ENCODE assay signal across 32 mouse cellular contexts in the genomic region with DNA sequence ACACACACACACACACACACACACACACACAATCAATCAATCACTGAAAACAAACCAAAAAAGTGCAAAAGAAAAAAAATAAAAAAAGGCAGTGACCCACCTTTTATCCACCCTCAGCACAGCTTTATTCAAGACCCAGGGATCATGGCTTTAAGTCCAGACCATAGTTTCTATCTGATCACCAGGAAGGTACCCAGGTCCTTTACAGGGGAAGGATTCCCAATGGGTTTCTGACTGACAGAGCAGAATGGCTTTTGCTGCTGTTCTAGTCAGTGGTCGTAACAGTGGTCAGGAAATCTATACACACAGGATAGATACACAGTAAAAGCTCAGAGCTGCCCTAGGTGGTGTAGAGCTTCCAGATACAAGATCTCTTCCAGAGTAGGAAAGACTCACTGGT. TPM values are rescaled to one million over a fixed set of nuclear protein-coding genes. Genes with fewer than 3 reads are reported as not detected.
DNase-seq lines count a peak whose midpoint lies in the region; ATAC-seq lines count a peak whose summit lies in the region.
"Had no signal": no experiment of that assay in that cellular context is flagged by ENCODE, and none has a peak within 500 bp of the region (broad histone marks: within the 10 kb centered on the region; RNA-seq: fewer than 3 reads in every experiment).

No protein-coding gene starts in this region.

- 8% methylated on average over 1 of the region's 1 CpGs for WGBS in kidney, embryonic 14.5 days
- 14% methylated on average over 1 of the region's 1 CpGs for WGBS in neural tube, embryonic 13.5 days
- WGBS in neural tube, embryonic 15.5 days = 11% methylated on average over 1 of the region's 1 CpGs
- 13% methylated on average over 1 of the region's 1 CpGs for WGBS in limb, embryonic 12.5 days

- H3K4me3 ChIP-seq in kidney, embryonic 14.5 days (ENCODE audit: low read length) = no peak overlapping the region
- H3K4me3 ChIP-seq in neural tube, embryonic 13.5 days = no peak overlapping the region
- no peak overlapping the region for H3K4me3 ChIP-seq in neural tube, embryonic 15.5 days (replicated peaks)
- no peak overlapping the region for H3K4me3 ChIP-seq in limb, embryonic 12.5 days (replicated peaks)
- H3K4me3 ChIP-seq: forebrain, embryonic 13.5 days; limb, embryonic 15.5 days; liver, embryonic 13.5 days; megakaryocyte, embryonic 14.5 days; midbrain, embryonic 13.5 days had no signal

- no peak for DNase-seq in kidney, postnatal 25 days
- DNase-seq in embryo, embryonic 11 days = peak; percentile 36
- DNase-seq in heart, adult 8-10 months (ENCODE audit: low spot score) = no peak
- DNase-seq: adrenal gland, adult 8-10 months; B cell, adult 2 months; cerebellum, adult 8-10 months; cerebellum, postnatal 25 days; gastrocnemius, postnatal 25 days; heart, adult 11 months; heart, postnatal 36 days; kidney, postnatal 14 days; liver, embryonic 13.5 days; lung, adult 18-20 months; lung, postnatal 4 days had no signal

- H3K36me3 ChIP-seq in kidney, embryonic 14.5 days (ENCODE audit: control insufficient read depth, insufficient read depth, low read length) = no peaks in the 10 kb centered on the region
- H3K36me3 ChIP-seq in neural tube, embryonic 13.5 days = no peaks in the 10 kb centered on the region
- no peaks in the 10 kb centered on the region for H3K36me3 ChIP-seq in neural tube, embryonic 15.5 days
- H3K36me3 ChIP-seq in limb, embryonic 12.5 days = no peaks in the 10 kb centered on the region
- H3K36me3 ChIP-seq: limb, embryonic 15.5 days; liver, embryonic 13.5 days; midbrain, embryonic 13.5 days had no signal

- ATAC-seq in kidney, embryonic 14.5 days (ENCODE audit: low FRiP score, low TSS enrichment) = no peak
- no peak for ATAC-seq in neural tube, embryonic 13.5 days (ENCODE audit: low read depth)
- no peak for ATAC-seq in neural tube, embryonic 15.5 days (ENCODE audit: low FRiP score)
- no peak for ATAC-seq in limb, embryonic 12.5 days (ENCODE audit: insufficient number of reproducible peaks, insufficient read depth, low FRiP score, low TSS enrichment, low read depth)
- no peak for ATAC-seq in activated CD4-positive, CD25-positive, alpha-beta regulatory T cell, adult 4 months
- ATAC-seq: forebrain, embryonic 13.5 days; lung, postnatal 0 days; midbrain, embryonic 13.5 days had no signal

- peaks cover 36% of the 10 kb centered on the region for H3K4me1 ChIP-seq in kidney, embryonic 14.5 days (ENCODE audit: control insufficient read depth, insufficient read depth, low read length)
- H3K4me1 ChIP-seq in neural tube, embryonic 13.5 days (replicated peaks) = peaks cover 24% of the 10 kb centered on the region
- peaks cover 15% of the 10 kb centered on the region for H3K4me1 ChIP-seq in neural tube, embryonic 15.5 days
- H3K4me1 ChIP-seq in limb, embryonic 12.5 days (replicated peaks) = peaks cover 25% of the 10 kb centered on the region
- H3K4me1 ChIP-seq: forebrain, embryonic 13.5 days; midbrain, embryonic 13.5 days had no signal

- H3K9me3 ChIP-seq in kidney, embryonic 14.5 days (ENCODE audit: control insufficient read depth, low read length) = no peaks in the 10 kb centered on the region
- H3K9me3 ChIP-seq in neural tube, embryonic 13.5 days = no peaks in the 10 kb centered on the region
- H3K9me3 ChIP-seq in neural tube, embryonic 15.5 days (replicated peaks) = no peaks in the 10 kb centered on the region
- H3K9me3 ChIP-seq in limb, embryonic 12.5 days = no peaks in the 10 kb centered on the region
- H3K9me3 ChIP-seq: forebrain, embryonic 13.5 days; limb, embryonic 15.5 days; liver, embryonic 13.5 days; megakaryocyte, embryonic 14.5 days; midbrain, embryonic 13.5 days had no signal

- H3K4me2 ChIP-seq in kidney, embryonic 14.5 days (replicated peaks; ENCODE audit: low read depth, low read length) = no peak overlapping the region
- H3K4me2 ChIP-seq in neural tube, embryonic 13.5 days = no peak overlapping the region
- H3K4me2 ChIP-seq in neural tube, embryonic 15.5 days = no peak overlapping the region
- H3K4me2 ChIP-seq in limb, embryonic 12.5 days = no peak overlapping the region
- H3K4me2 ChIP-seq: forebrain, embryonic 13.5 days; heart, embryonic 11.5 days; hindbrain, embryonic 14.5 days; limb, embryonic 15.5 days; liver, embryonic 13.5 days; midbrain, embryonic 13.5 days had no signal

- H3K9ac ChIP-seq in kidney, embryonic 14.5 days (ENCODE audit: low read depth, low read length) = no peak overlapping the region
- H3K9ac ChIP-seq in neural tube, embryonic 13.5 days = no peak overlapping the region
- no peak overlapping the region for H3K9ac ChIP-seq in neural tube, embryonic 15.5 days (replicated peaks)
- no peak overlapping the region for H3K9ac ChIP-seq in limb, embryonic 12.5 days (replicated peaks)
- H3K9ac ChIP-seq: forebrain, embryonic 13.5 days; hindbrain, embryonic 14.5 days; limb, embryonic 15.5 days; midbrain, embryonic 13.5 days had no signal

- peak overlapping the region; percentile 89 for H3K27ac ChIP-seq in kidney, embryonic 14.5 days (ENCODE audit: low read depth, low read length)
- H3K27ac ChIP-seq in neural tube, embryonic 13.5 days (replicated peaks) = peak overlapping the region; percentile 39
- no peak overlapping the region for H3K27ac ChIP-seq in neural tube, embryonic 15.5 days (replicated peaks)
- H3K27ac ChIP-seq in limb, embryonic 12.5 days = peak overlapping the region; percentile 59; the same call in 1 of the 2 replicates
- H3K27ac ChIP-seq: forebrain, embryonic 13.5 days; hindbrain, embryonic 14.5 days; limb, embryonic 15.5 days; liver, embryonic 13.5 days; midbrain, embryonic 13.5 days had no signal

- H3K27me3 ChIP-seq in kidney, embryonic 14.5 days (ENCODE audit: control insufficient read depth, insufficient read depth, low read length) = no peaks in the 10 kb centered on the region
- H3K27me3 ChIP-seq in neural tube, embryonic 13.5 days = no peaks in the 10 kb centered on the region
- H3K27me3 ChIP-seq in neural tube, embryonic 15.5 days (replicated peaks) = no peaks in the 10 kb centered on the region
- H3K27me3 ChIP-seq in limb, embryonic 12.5 days = no peaks in the 10 kb centered on the region
- H3K27me3 ChIP-seq: limb, embryonic 15.5 days; liver, embryonic 13.5 days; midbrain, embryonic 13.5 days had no signal

RNA-seq across cellular contexts. Expression of gene Abhd16b, which starts 7.3 kb away (rescaled TPM):
- polyA plus RNA-seq in kidney, embryonic 14.5 days (2014; fragmentation: Nextera tagmentation; extraction: Ambion mirVana) = 0.14 and 0.19 TPM in 2 replicates
- polyA plus RNA-seq in neural tube, embryonic 13.5 days (2015; fragmentation: Nextera tagmentation; extraction: Ambion mirVana) = 0.11 TPM in 1 of 2 replicates, not detected in the other
- 0.12 and 0.13 TPM in 2 replicates for polyA plus RNA-seq in neural tube, embryonic 15.5 days (2015; fragmentation: Nextera tagmentation; extraction: Ambion mirVana)
- polyA plus RNA-seq in limb, embryonic 12.5 days (2016; fragmentation: Nextera tagmentation; extraction: Ambion mirVana) = not detected in 2 replicates
- not detected for polyA plus RNA-seq in activated CD4-positive, CD25-positive, alpha-beta regulatory T cell, adult 4 months (2017; shearing (Covaris generic))
- not detected for total RNA-seq in heart, adult 8-10 months (2022)
- total RNA-seq: adrenal gland, adult 8-10 months; adrenal gland, postnatal 4 days; gastrocnemius, postnatal 25 days; heart, postnatal 36 days; layer of hippocampus, adult 18-20 months; layer of hippocampus, postnatal 14 days; left cerebral cortex, adult 8-10 months; left cerebral cortex, postnatal 36 days had no signal
- polyA plus RNA-seq: forebrain, embryonic 13.5 days; hindbrain, embryonic 14.5 days; midbrain, embryonic 13.5 days; urinary bladder, adult 2 months had no signal

RNA-seq across cellular contexts. Expression of gene Tpd52l2, which starts 11.2 kb away (rescaled TPM):
- 175 and 184 TPM in 2 replicates for polyA plus RNA-seq in kidney, embryonic 14.5 days (2014; fragmentation: Nextera tagmentation; extraction: Ambion mirVana)
- polyA plus RNA-seq in neural tube, embryonic 13.5 days (2015; fragmentation: Nextera tagmentation; extraction: Ambion mirVana) = 107 and 114 TPM in 2 replicates
- 112 and 113 TPM in 2 replicates for polyA plus RNA-seq in neural tube, embryonic 15.5 days (2015; fragmentation: Nextera tagmentation; extraction: Ambion mirVana)
- 151 and 165 TPM in 2 replicates for polyA plus RNA-seq in limb, embryonic 12.5 days (2016; fragmentation: Nextera tagmentation; extraction: Ambion mirVana)
- 100 to 1,000 TPM in 1 of 2 experiments, 10 to 100 TPM in 1; 88.0 to 103 TPM for polyA plus RNA-seq in activated CD4-positive, CD25-positive, alpha-beta regulatory T cell, adult 4 months (2017; shearing (Covaris generic))
- total RNA-seq in heart, adult 8-10 months (2022) = 10 to 100 TPM; 65.6 to 72.6 (median 66.5) TPM

RNA-seq across cellular contexts. Expression of gene Zbtb46, which starts 26.5 kb away (rescaled TPM):
- 13.7 and 26.6 TPM in 2 replicates for polyA plus RNA-seq in kidney, embryonic 14.5 days (2014; fragmentation: Nextera tagmentation; extraction: Ambion mirVana)
- 21.1 and 22.0 TPM in 2 replicates for polyA plus RNA-seq in neural tube, embryonic 13.5 days (2015; fragmentation: Nextera tagmentation; extraction: Ambion mirVana)
- 18.5 and 19.7 TPM in 2 replicates for polyA plus RNA-seq in neural tube, embryonic 15.5 days (2015; fragmentation: Nextera tagmentation; extraction: Ambion mirVana)
- polyA plus RNA-seq in limb, embryonic 12.5 days (2016; fragmentation: Nextera tagmentation; extraction: Ambion mirVana) = 8.3 and 9.1 TPM in 2 replicates
- 1 to 10 TPM; 2.5 to 4.3 TPM for polyA plus RNA-seq in activated CD4-positive, CD25-positive, alpha-beta regulatory T cell, adult 4 months (2017; shearing (Covaris generic))
- 10 to 100 TPM in 2 of 4 experiments, 1 to 10 TPM in 2; 8.9 to 11.5 (median 10.5) TPM for total RNA-seq in heart, adult 8-10 months (2022)

RNA-seq across cellular contexts. Expression of gene Dnajc5, which starts 34.5 kb away (rescaled TPM):
- 41.5 and 82.2 TPM in 2 replicates for polyA plus RNA-seq in kidney, embryonic 14.5 days (2014; fragmentation: Nextera tagmentation; extraction: Ambion mirVana)
- 192 and 214 TPM in 2 replicates for polyA plus RNA-seq in neural tube, embryonic 13.5 days (2015; fragmentation: Nextera tagmentation; extraction: Ambion mirVana)
- polyA plus RNA-seq in neural tube, embryonic 15.5 days (2015; fragmentation: Nextera tagmentation; extraction: Ambion mirVana) = 242 and 263 TPM in 2 replicates
- 90.6 and 91.0 TPM in 2 replicates for polyA plus RNA-seq in limb, embryonic 12.5 days (2016; fragmentation: Nextera tagmentation; extraction: Ambion mirVana)
- polyA plus RNA-seq in activated CD4-positive, CD25-positive, alpha-beta regulatory T cell, adult 4 months (2017; shearing (Covaris generic)) = 10 to 100 TPM; 36.9 to 37.1 TPM
- total RNA-seq in heart, adult 8-10 months (2022) = 10 to 100 TPM; 57.8 to 71.4 (median 65.0) TPM
